Mouse (Mus musculus) liver, embryonic 14.5 days (tissue): ENCODE measurements around the gene Ptpn5. TPM values are rescaled to one million over a fixed set of nuclear protein-coding genes. Genes with fewer than 3 reads are reported as not detected.
A peak's percentile ranks its signal among the peaks of the same experiment; 100 is the strongest.

Experiments used
- ATAC-seq: fragments of 200-750 bp; cut with Nextera tagmentation; 2 replicates; pipeline ENCODE4 v1.8.0; 2017; ENCODE audit warnings: moderate number of reproducible peaks, mild to moderate bottlenecking, moderate library complexity; ENCODE audit not compliant: insufficient read depth
- DNase-seq, 3 experiments: peaks; one replicate each; pipeline ENCODE4 v3.0.0-alpha.2; 2012 to 2013; ENCODE audit warnings: low read depth in 3 of 3, low spot score in 3 of 3
- H3K27ac ChIP-seq: fragments of 300-500 bp; sonication (generic); 2 replicates; pipeline ENCODE4 v1.5.1; 2014; ENCODE audit warnings: moderate library complexity, mild to moderate bottlenecking, control low read depth, inconsistent platforms
- H3K27me3 ChIP-seq: fragments of 300-500 bp; sonication (generic); 2 replicates; pipeline ENCODE4 v1.6.1; 2014; ENCODE audit warnings: mild to moderate bottlenecking, low read length, moderate library complexity; ENCODE audit not compliant: control insufficient read depth, insufficient read depth
- H3K36me3 ChIP-seq: fragments of 300-500 bp; sonication (generic); replicated peaks from 2 replicates; pipeline ENCODE4 v1.6.1; 2014; ENCODE audit warnings: low read depth; ENCODE audit not compliant: control insufficient read depth, insufficient read depth
- H3K4me1 ChIP-seq, 2 experiments: fragments of 200-500 bp in 1 of 2; fragments of 300-500 bp in 1 of 2; sonication (generic) in 1 of 2; replicated peaks; 2 replicates each; pipeline ENCODE4 v1.6.1; 2012 to 2014; ENCODE audit warnings: antibody characterized with exemption in 1 of 2, inconsistent platforms in 1 of 2, low read length in 1 of 2; ENCODE audit not compliant: control insufficient read depth in 2 of 2, insufficient read depth in 2 of 2
- H3K4me2 ChIP-seq: fragments of 300-500 bp; sonication (generic); 2 replicates; pipeline ENCODE4 v1.6.1; 2014; ENCODE audit warnings: low read depth, mild to moderate bottlenecking, control low read depth, moderate library complexity
- H3K4me3 ChIP-seq, 2 experiments: fragments of 200-500 bp in 1 of 2; fragments of 300-500 bp in 1 of 2; sonication (generic) in 1 of 2; 2 replicates each; pipeline ENCODE4 v1.5.1; 2012 to 2014; ENCODE audit warnings: low read depth in 2 of 2, low read length in 2 of 2, mild to moderate bottlenecking in 2 of 2, control low read depth in 1 of 2, inconsistent platforms in 1 of 2, moderate library complexity in 1 of 2; ENCODE audit not compliant: insufficient read depth in 1 of 2
- H3K9ac ChIP-seq: fragments of 300-500 bp; sonication (generic); replicated peaks from 2 replicates; pipeline ENCODE4 v1.6.1; 2014; ENCODE audit warnings: mild to moderate bottlenecking, control low read depth, moderate library complexity
- H3K9me3 ChIP-seq: fragments of 300-500 bp; sonication (generic); 2 replicates; pipeline ENCODE4 v1.6.1; 2016; ENCODE audit warnings: low read length, mixed read lengths; ENCODE audit not compliant: control insufficient read depth
- CTCF ChIP-seq: IDR thresholded peaks from 2 replicates; pipeline ENCODE4 v1.5.1; 2016; ENCODE audit warnings: antibody characterized with exemption, low read depth, control low read depth
- EP300 ChIP-seq: IDR thresholded peaks from 2 replicates; pipeline ENCODE4 v1.6.1; 2016; ENCODE audit warnings: antibody characterized with exemption, low read depth
- WGBS: fragments of 180-500 bp; shearing (Covaris S2); extraction: QIAGEN DNeasy Blood & Tissue Kit; methylation state at CpG from one replicate; pipeline ENCODE4 v1.1.7; 2014; ENCODE audit not compliant: insufficient replicate concordance; 5-methylcytosine and 5-hydroxymethylcytosine counted together
- polyA plus RNA-seq, 2 experiments: library from polyadenylated mRNA; depleted of rRNA in 1 of 2; stranded (reverse) in 1 of 2; unstranded in 1 of 2; fragments of >200 nt; fragmentation: Nextera tagmentation in 1 of 2; extraction: Ambion mirVana in 1 of 2; gene quantifications; 2 replicates each; pipeline versions ENCODE4 v1.2.1 to v1.2.3; 2012 to 2014

Gene Ptpn5
- polyA plus RNA-seq, 2 experiments, result not detected

- Histone ChIP-seq H3K4me1 (peaks cover 2 to 34% of the 10 kb centered on the region in 2 experiments), H3K27ac (no peak overlapping the region), H3K4me3 (no peak overlapping the region), H3K36me3 (no peaks in the 10 kb centered on the region), H3K4me2 (no peak overlapping the region), H3K27me3 (no peaks in the 10 kb centered on the region), H3K9me3 (no peaks in the 10 kb centered on the region), H3K9ac (no peak overlapping the region)
- ATAC-seq (no peak), DNase-seq (no peak)
- TF ChIP-seq EP300, result no peak
- no peak for TF ChIP-seq CTCF
- 48% methylated on average over 4 of the region's 4 CpGs for WGBS
Observed at GRCm38 (mm10) chr7:47056273-47056672, 77.2 kb downstream of the Ptpn5 start.

- Histone ChIP-seq H3K4me2 (no peak overlapping the region), H3K27ac (no peak overlapping the region), H3K9ac (no peak overlapping the region), H3K4me1 (peaks cover 2 to 37% of the 10 kb centered on the region in 2 experiments), H3K27me3 (no peaks in the 10 kb centered on the region), H3K4me3 (no peak overlapping the region), H3K36me3 (no peaks in the 10 kb centered on the region), H3K9me3 (no peaks in the 10 kb centered on the region)
- WGBS, result 30% methylated on average over 9 of the region's 9 CpGs
- TF ChIP-seq CTCF (no peak), EP300 (no peak)
- DNase-seq (no peak), ATAC-seq (peak; percentile 14; the same call in 1 of the 2 replicates)
Observed at GRCm38 (mm10) chr7:47055744-47056143, 77.7 kb downstream of the Ptpn5 start.

GRCm38 (mm10) chr7:47054666-47055065 is 78.8 kb downstream of the Ptpn5 start:
- WGBS, result 42% methylated on average over 2 of the region's 2 CpGs
- H3K27ac ChIP-seq, result no peak overlapping the region
- H3K4me1 ChIP-seq, result peaks cover 0 to 35% of the 10 kb centered on the region in 2 experiments; a peak in 3 of 4 replicates
- DNase-seq, result no peak
- no peak for TF ChIP-seq EP300
- no peak for TF ChIP-seq CTCF
- no peaks in the 10 kb centered on the region for H3K9me3 ChIP-seq
- no peak for ATAC-seq
- H3K4me3 ChIP-seq, result no peak overlapping the region
- H3K27me3 ChIP-seq, result no peaks in the 10 kb centered on the region
- H3K9ac ChIP-seq, result no peak overlapping the region
- H3K36me3 ChIP-seq, result no peaks in the 10 kb centered on the region
- no peak overlapping the region for H3K4me2 ChIP-seq

- Histone ChIP-seq H3K36me3 (no peaks in the 10 kb centered on the region), H3K27me3 (no peaks in the 10 kb centered on the region), H3K4me3 (no peak overlapping the region), H3K4me1 (peaks cover 0 to 28% of the 10 kb centered on the region in 2 experiments; a peak in 3 of 4 replicates), H3K9me3 (no peaks in the 10 kb centered on the region), H3K27ac (no peak overlapping the region), H3K4me2 (no peak overlapping the region), H3K9ac (no peak overlapping the region)
- DNase-seq (no peak), ATAC-seq (no peak)
- TF ChIP-seq EP300 (no peak), CTCF (no peak)
- WGBS, result 77% methylated on average over 15 of the region's 15 CpGs
Observed at GRCm38 (mm10) chr7:47053287-47053686, 80.2 kb downstream of the Ptpn5 start.

GRCm38 (mm10) chr7:47052276-47052675 is 81.2 kb downstream of the Ptpn5 start:
- H3K27ac ChIP-seq, result peak overlapping the region; percentile 17; the same call in 1 of the 2 replicates
- no peak for ATAC-seq
- no peaks in the 10 kb centered on the region for H3K27me3 ChIP-seq
- H3K4me1 ChIP-seq, result peaks cover 0 to 28% of the 10 kb centered on the region in 2 experiments; a peak in 2 of 4 replicates
- no peak for DNase-seq
- no peak overlapping the region for H3K9ac ChIP-seq
- H3K4me2 ChIP-seq, result peak overlapping the region; percentile 70
- TF ChIP-seq CTCF, result no peak
- TF ChIP-seq EP300, result no peak
- H3K36me3 ChIP-seq, result no peaks in the 10 kb centered on the region
- WGBS, result 17% methylated on average over 3 of the region's 3 CpGs
- no peak overlapping the region; a peak in 1 of 4 replicates for H3K4me3 ChIP-seq
- no peaks in the 10 kb centered on the region for H3K9me3 ChIP-seq
